Mouse (Mus musculus): ENCODE measurements around the gene Nkx6-2.

DNA sequence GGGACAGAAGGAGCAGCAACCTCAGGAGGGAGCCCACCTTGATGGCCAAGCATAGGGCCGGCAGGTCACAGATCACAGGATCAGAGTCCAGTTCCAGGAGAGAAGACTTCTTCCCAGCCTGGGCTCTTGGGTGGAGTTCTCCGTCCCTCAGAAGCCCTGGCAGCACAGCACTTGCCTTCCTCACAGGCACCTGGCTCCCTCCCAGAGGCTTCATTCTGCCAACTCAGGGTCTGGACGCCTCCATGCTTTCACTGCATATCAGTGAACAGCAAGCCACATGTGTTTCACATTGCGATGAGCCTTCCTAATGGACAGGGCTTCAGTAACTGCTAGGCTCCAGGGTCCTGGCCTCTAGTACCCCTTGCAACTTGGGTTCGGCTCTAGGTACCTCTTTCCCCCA is 46.3 kb downstream of the Nkx6-2 start:
- TF ChIP-seq CTCF (IDR thresholded peaks at IDR 0.05; ENCODE audit: extremely low read depth, insufficient read length, insufficient replicate concordance, low read depth, low read length): no peak
- no peak for TF ChIP-seq POLR2A (IDR thresholded peaks at IDR 0.05; ENCODE audit: low read depth, low read length)

Data from small intestine, adult 2 months (tissue).